Mouse (Mus musculus) lung, embryonic 15.5 days (tissue): ENCODE results near the gene Panx2. TPM values are rescaled to one million over a fixed set of nuclear protein-coding genes. Genes with fewer than 3 reads are reported as not detected.

Experiments
- ATAC-seq: fragments of 200-750 bp; cut with Nextera tagmentation; 2 replicates; pipeline ENCODE4 v1.8.0; 2017; ENCODE audit warnings: moderate number of reproducible peaks, borderline replicate concordance; ENCODE audit not compliant: low FRiP score, low TSS enrichment; ENCODE audit errors: extremely low read depth
- H3K27ac ChIP-seq: fragments of 300-500 bp; sonication (generic); 2 replicates; pipeline ENCODE4 v1.5.1; 2015; ENCODE audit warnings: moderate library complexity, mild to moderate bottlenecking, inconsistent platforms
- H3K27me3 ChIP-seq: fragments of 300-500 bp; sonication (generic); 2 replicates; pipeline ENCODE4 v1.6.1; 2015; ENCODE audit warnings: inconsistent platforms
- H3K36me3 ChIP-seq: fragments of 300-500 bp; sonication (generic); 2 replicates; pipeline ENCODE4 v1.6.1; 2015; ENCODE audit warnings: inconsistent platforms
- H3K4me1 ChIP-seq: fragments of 300-500 bp; sonication (generic); 2 replicates; pipeline ENCODE4 v1.6.1; 2015; ENCODE audit warnings: inconsistent platforms
- H3K4me2 ChIP-seq: fragments of 300-500 bp; sonication (generic); 2 replicates; pipeline ENCODE4 v1.6.1; 2015; ENCODE audit warnings: inconsistent platforms, mild to moderate bottlenecking, moderate library complexity
- H3K4me3 ChIP-seq: fragments of 300-500 bp; sonication (generic); 2 replicates; pipeline ENCODE4 v1.5.1; 2015; ENCODE audit warnings: mild to moderate bottlenecking, inconsistent platforms
- H3K9ac ChIP-seq: fragments of 300-500 bp; sonication (generic); 2 replicates; pipeline ENCODE4 v1.6.1; 2015; ENCODE audit warnings: inconsistent platforms
- H3K9me3 ChIP-seq: fragments of 300-500 bp; sonication (generic); 2 replicates; pipeline ENCODE4 v1.6.1; 2016; ENCODE audit warnings: inconsistent platforms
- WGBS: fragments of 180-500 bp; shearing (Covaris S2); methylation state at CpG from one replicate; pipeline ENCODE4 v1.1.7; 2015; 5-methylcytosine and 5-hydroxymethylcytosine counted together
- polyA plus RNA-seq: library from polyadenylated mRNA; unstranded; fragments of >200 nt; fragmentation: Nextera tagmentation; extraction: Ambion mirVana; gene quantifications from 2 replicates; pipeline ENCODE4 v1.2.1, GENCODE M21; 2015

Panx2 gene
- polyA plus RNA-seq, 1 experiment from 2014 or later: 0.24 TPM

GRCm38 (mm10) chr15:89102646-89103045 lies 43.1 kb downstream of the Panx2 start:
- no peak overlapping the region for H3K4me2 ChIP-seq
- H3K27me3 ChIP-seq: no peaks in the 10 kb centered on the region
- WGBS: 70% methylated on average over 5 of the region's 5 CpGs
- no peaks in the 10 kb centered on the region for H3K9me3 ChIP-seq
- no peak overlapping the region for H3K27ac ChIP-seq
- no peak overlapping the region for H3K9ac ChIP-seq
- no peak overlapping the region for H3K4me3 ChIP-seq
- H3K4me1 ChIP-seq: no peaks in the 10 kb centered on the region
- peaks cover 90% of the 10 kb centered on the region for H3K36me3 ChIP-seq
- no peak for ATAC-seq

GRCm38 (mm10) chr15:89103921-89104320 lies 44.4 kb downstream of the Panx2 start:
- 86% methylated on average over 10 of the region's 10 CpGs for WGBS
- H3K4me1 ChIP-seq: no peaks in the 10 kb centered on the region
- ATAC-seq: no peak
- no peak overlapping the region for H3K4me3 ChIP-seq
- H3K9me3 ChIP-seq: no peaks in the 10 kb centered on the region
- H3K4me2 ChIP-seq: no peak overlapping the region
- H3K9ac ChIP-seq: no peak overlapping the region
- no peak overlapping the region for H3K27ac ChIP-seq
- H3K36me3 ChIP-seq: peaks cover 90% of the 10 kb centered on the region
- no peaks in the 10 kb centered on the region for H3K27me3 ChIP-seq

DNA sequence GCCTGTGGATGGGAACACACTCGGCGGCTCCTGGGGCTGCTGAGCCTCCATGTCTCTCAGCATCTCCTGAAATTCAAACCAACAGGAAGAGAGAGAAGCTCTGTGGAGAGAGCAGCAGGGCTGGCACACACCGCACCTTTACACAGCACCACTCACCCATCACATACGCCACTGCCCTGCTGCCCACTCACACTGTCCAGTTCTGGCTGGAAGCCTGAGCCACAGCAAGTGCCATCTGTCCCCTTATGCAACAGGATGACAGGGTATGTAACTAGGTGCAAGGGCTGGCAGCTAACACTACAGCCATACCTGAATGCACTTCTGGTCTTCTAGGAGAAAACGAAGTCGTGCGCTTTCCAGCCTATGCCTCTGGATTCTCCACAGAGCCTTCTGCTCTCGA lies 44.9 kb downstream of the Panx2 start:
- Histone ChIP-seq H3K27ac (no peak overlapping the region), H3K9me3 (no peaks in the 10 kb centered on the region), H3K36me3 (peaks cover 89% of the 10 kb centered on the region), H3K9ac (no peak overlapping the region), H3K4me3 (no peak overlapping the region), H3K4me2 (no peak overlapping the region), H3K27me3 (no peaks in the 10 kb centered on the region), H3K4me1 (no peaks in the 10 kb centered on the region)
- no peak for ATAC-seq
- 89% methylated on average over 8 of the region's 8 CpGs for WGBS

DNA sequence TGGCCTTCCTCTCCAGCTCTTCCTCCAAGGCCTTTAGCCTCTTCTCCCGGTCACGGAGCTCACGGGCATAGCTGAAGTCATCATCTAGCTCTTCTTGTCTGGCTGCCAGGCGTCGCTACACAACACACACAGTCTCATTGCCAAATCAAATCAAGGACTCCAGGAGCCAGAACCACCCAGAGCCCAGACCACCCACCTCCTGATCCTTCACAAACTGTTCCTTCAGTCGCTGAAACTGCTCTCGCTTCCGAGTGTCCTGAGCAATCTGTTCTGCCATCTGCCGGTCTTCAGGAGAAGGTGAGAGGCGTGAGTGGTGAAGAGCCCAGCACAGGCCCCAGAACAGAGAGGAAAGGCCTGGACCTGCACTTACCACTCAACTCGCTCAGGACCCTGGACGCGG lies 46.5 kb downstream of the Panx2 start:
- Histone ChIP-seq H3K27me3 (no peaks in the 10 kb centered on the region), H3K4me1 (no peaks in the 10 kb centered on the region), H3K4me2 (no peak overlapping the region), H3K9me3 (no peaks in the 10 kb centered on the region), H3K4me3 (no peak overlapping the region), H3K36me3 (peaks cover 89% of the 10 kb centered on the region), H3K27ac (no peak overlapping the region), H3K9ac (no peak overlapping the region)
- 86% methylated on average over 13 of the region's 13 CpGs for WGBS
- ATAC-seq: no peak

GRCm38 (mm10) chr15:89106976-89107375 lies 47.4 kb downstream of the Panx2 start:
- 85% methylated on average over 1 of the region's 1 CpGs for WGBS
- Histone ChIP-seq H3K9me3 (no peaks in the 10 kb centered on the region), H3K4me1 (no peaks in the 10 kb centered on the region), H3K27me3 (no peaks in the 10 kb centered on the region), H3K4me2 (no peak overlapping the region), H3K36me3 (peaks cover 88% of the 10 kb centered on the region), H3K4me3 (no peak overlapping the region), H3K27ac (no peak overlapping the region), H3K9ac (no peak overlapping the region)
- ATAC-seq: no peak

- H3K36me3 ChIP-seq: peaks cover 91% of the 10 kb centered on the region
- 66% methylated on average over 8 of the region's 9 CpGs for WGBS
- H3K4me3 ChIP-seq: no peak overlapping the region
- H3K4me1 ChIP-seq: no peaks in the 10 kb centered on the region
- no peaks in the 10 kb centered on the region for H3K27me3 ChIP-seq
- no peak overlapping the region for H3K4me2 ChIP-seq
- ATAC-seq: no peak
- no peak overlapping the region for H3K9ac ChIP-seq
- no peaks in the 10 kb centered on the region for H3K9me3 ChIP-seq
- no peak overlapping the region for H3K27ac ChIP-seq
Measured at GRCm38 (mm10) chr15:89110147-89110546, 50.6 kb downstream of the Panx2 start.

GRCm38 (mm10) chr15:89118007-89118406 lies 58.5 kb downstream of the Panx2 start:
- Histone ChIP-seq H3K9me3 (no peaks in the 10 kb centered on the region), H3K27me3 (no peaks in the 10 kb centered on the region), H3K9ac (no peak overlapping the region), H3K27ac (no peak overlapping the region), H3K4me3 (no peak overlapping the region), H3K4me2 (no peak overlapping the region), H3K36me3 (peaks cover 48% of the 10 kb centered on the region), H3K4me1 (peaks cover 25% of the 10 kb centered on the region)
- no peak for ATAC-seq

DNA sequence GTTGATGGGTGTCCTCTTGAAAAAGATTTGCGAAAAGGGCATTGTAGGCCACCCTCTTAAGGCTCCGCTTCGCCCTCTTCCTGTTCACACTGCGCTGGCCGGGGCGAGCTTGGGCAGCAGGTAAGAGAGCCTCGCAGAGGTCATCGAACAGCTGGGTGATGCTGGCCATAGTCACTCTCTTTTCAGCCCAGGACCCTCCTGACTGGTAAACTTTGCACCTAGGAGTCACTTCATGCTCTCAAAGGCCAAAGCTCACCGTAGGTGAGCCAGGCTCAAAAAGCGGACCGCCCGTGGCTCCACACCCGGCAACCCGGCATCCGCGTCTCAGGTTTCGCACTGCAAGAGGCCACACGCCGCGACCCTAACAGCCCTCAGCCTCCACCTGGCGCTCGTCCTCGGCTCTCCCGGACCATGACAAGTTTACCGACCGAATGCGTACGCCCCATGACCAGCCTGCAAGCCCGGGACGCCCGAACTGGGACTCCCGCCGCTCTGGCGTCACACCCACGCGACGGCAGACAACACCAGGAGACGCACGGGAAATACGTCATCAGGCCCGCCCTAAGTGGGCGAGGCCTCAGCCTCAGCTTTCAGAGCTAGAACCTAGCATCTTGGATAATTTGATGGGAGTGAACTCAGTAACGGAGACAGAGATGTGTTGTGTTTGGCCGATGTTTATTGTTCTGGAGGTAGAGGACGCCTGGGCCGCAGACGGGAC lies 63.3 kb downstream of the Panx2 start, which contains the start of gene Tubgcp6:
Gene Tubgcp6 (minus strand): TSS at position 464 of the 718 bp plus-strand sequence.
- Histone ChIP-seq H3K9ac (peak within 1 kb of the TSS; percentile 82), H3K27me3 (no peaks in the 10 kb centered on the region), H3K4me3 (peak within 1 kb of the TSS; percentile 84), H3K4me1 (peaks cover 41% of the 10 kb centered on the region), H3K36me3 (peaks cover 14% of the 10 kb centered on the region; the same call in 1 of the 2 replicates), H3K27ac (peak within 1 kb of the TSS; percentile 35; the same call in 1 of the 2 replicates), H3K4me2 (peak within 1 kb of the TSS; percentile 74), H3K9me3 (no peaks in the 10 kb centered on the region)
- under 1% methylated on average over 47 of the region's 47 CpGs for WGBS
- peak; percentile 90 for ATAC-seq

Other genes with a start within 250 kb of the Panx2 start
- gene Alg12, start 240.4 kb upstream of the Panx2 start, polyA plus RNA-seq: 11.7 and 14.4 TPM in 2 replicates
- 107 and 110 TPM in 2 replicates for gene Creld2, start 240.1 kb upstream of the Panx2 start, polyA plus RNA-seq
- gene Pim3, start 197.5 kb upstream of the Panx2 start, polyA plus RNA-seq: 65.9 and 70.3 TPM in 2 replicates
- gene Ttll8, start 105.3 kb upstream of the Panx2 start, polyA plus RNA-seq: not detected in 2 replicates
- 0.25 TPM in 2 replicates for gene Mlc1, start 80.7 kb upstream of the Panx2 start, polyA plus RNA-seq
- gene Mov10l1, start 76.8 kb upstream of the Panx2 start, polyA plus RNA-seq: 1.7 and 2.2 TPM in 2 replicates
- 48.7 and 53.6 TPM in 2 replicates for gene Trabd, start 15.4 kb downstream of the Panx2 start, polyA plus RNA-seq
- gene Selenoo, start 29.4 kb downstream of the Panx2 start, polyA plus RNA-seq: 16.5 and 17.6 TPM in 2 replicates
- 14.5 and 15.4 TPM in 2 replicates for gene Tubgcp6, start 63.4 kb downstream of the Panx2 start, polyA plus RNA-seq
- 21.7 and 24.3 TPM in 2 replicates for gene Hdac10, start 69.0 kb downstream of the Panx2 start, polyA plus RNA-seq
- 12.5 and 13.4 TPM in 2 replicates for gene Mapk12, start 81.0 kb downstream of the Panx2 start, polyA plus RNA-seq
- 10.0 and 12.6 TPM in 2 replicates for gene Mapk11, start 89.9 kb downstream of the Panx2 start, polyA plus RNA-seq
- gene Plxnb2, start 121.1 kb downstream of the Panx2 start, polyA plus RNA-seq: 123 and 128 TPM in 2 replicates
- gene Dennd6b, start 136.8 kb downstream of the Panx2 start, polyA plus RNA-seq: 11.0 and 11.8 TPM in 2 replicates
- gene Ppp6r2, start 151.8 kb downstream of the Panx2 start, polyA plus RNA-seq: 24.5 and 28.5 TPM in 2 replicates